In genomic region chr7:16296766-16297390, GRCm38 (mm10) we compare ENCODE assay signal across 8 mouse cellular contexts. TPM values are rescaled to one million over a fixed set of nuclear protein-coding genes. Genes with fewer than 3 reads are reported as not detected.
A peak's percentile ranks its signal among the peaks of the same experiment; 100 is the strongest.
DNase-seq lines count a peak whose midpoint lies in the region; ATAC-seq and TF ChIP-seq lines count a peak whose summit lies in the region.

No protein-coding gene starts in this region.

- H3K36me3 ChIP-seq in forebrain, embryonic 10.5 days (replicated peaks): no peaks in the 10 kb centered on the region
- no peaks in the 10 kb centered on the region for H3K36me3 ChIP-seq in heart, embryonic 16.5 days (ENCODE audit: control insufficient read depth, insufficient read depth)
- no peaks in the 10 kb centered on the region for H3K36me3 ChIP-seq in neural tube, embryonic 14.5 days (ENCODE audit: control insufficient read depth, insufficient read depth, low read length)
- no peaks in the 10 kb centered on the region for H3K36me3 ChIP-seq in testis, adult 2 months (ENCODE audit: control insufficient read depth, insufficient read depth, low read length)

- no peak for TF ChIP-seq CTCF in testis, adult 2 months (IDR thresholded peaks at IDR 0.05; ENCODE audit: control insufficient read depth, insufficient read depth, insufficient replicate concordance, low read depth, low read length)

- under 1% methylated on average over 22 of the region's 22 CpGs for WGBS in forebrain, embryonic 10.5 days
- under 1% methylated on average over 22 of the region's 22 CpGs for WGBS in heart, embryonic 16.5 days
- WGBS in neural tube, embryonic 14.5 days: under 1% methylated on average over 21 of the region's 22 CpGs

- H3K27me3 ChIP-seq in forebrain, embryonic 10.5 days (ENCODE audit: poor library complexity, severe bottlenecking): peaks cover 16% of the 10 kb centered on the region; the same call in 1 of the 2 replicates
- no peaks in the 10 kb centered on the region for H3K27me3 ChIP-seq in heart, embryonic 16.5 days (ENCODE audit: control insufficient read depth, insufficient read depth, low read length)
- H3K27me3 ChIP-seq in neural tube, embryonic 14.5 days (ENCODE audit: control insufficient read depth, insufficient read depth, low read length): no peaks in the 10 kb centered on the region
- H3K27me3 ChIP-seq in testis, adult 2 months (ENCODE audit: control insufficient read depth, insufficient read depth, low read length): no peaks in the 10 kb centered on the region

- peak; percentile 5 for ATAC-seq in heart, embryonic 16.5 days (replicated peaks; ENCODE audit: extremely low read depth, insufficient read depth, low FRiP score)
- peak; percentile 6; the same call in 1 of the 2 replicates for ATAC-seq in neural tube, embryonic 14.5 days (ENCODE audit: low read depth)

- H3K4me1 ChIP-seq in forebrain, embryonic 10.5 days: peaks cover 53% of the 10 kb centered on the region
- H3K4me1 ChIP-seq in heart, embryonic 16.5 days (ENCODE audit: control insufficient read depth, insufficient read depth, low read length): peaks cover 27% of the 10 kb centered on the region
- peaks cover 20% of the 10 kb centered on the region for H3K4me1 ChIP-seq in neural tube, embryonic 14.5 days (ENCODE audit: control insufficient read depth, insufficient read depth, low read length)
- H3K4me1 ChIP-seq in testis, adult 2 months (ENCODE audit: control insufficient read depth, insufficient read depth, low read length): peaks cover 42% of the 10 kb centered on the region

- H3K27ac ChIP-seq in forebrain, embryonic 10.5 days: peak overlapping the region; percentile 92
- peak overlapping the region; percentile 79 for H3K27ac ChIP-seq in heart, embryonic 16.5 days (ENCODE audit: low read length)
- H3K27ac ChIP-seq in neural tube, embryonic 14.5 days (ENCODE audit: low read depth, low read length): peak overlapping the region; percentile 36
- H3K27ac ChIP-seq in testis, adult 2 months (ENCODE audit: control insufficient read depth, insufficient read depth, low read depth, low read length): no peak overlapping the region

- peak overlapping the region; percentile 65 for H3K9ac ChIP-seq in heart, embryonic 16.5 days (ENCODE audit: low read length)
- H3K9ac ChIP-seq in neural tube, embryonic 14.5 days (replicated peaks; ENCODE audit: low read depth, low read length): peak overlapping the region; percentile 33

- peak overlapping the region; percentile 77 for H3K4me2 ChIP-seq in heart, embryonic 16.5 days (ENCODE audit: low read depth, low read length)
- H3K4me2 ChIP-seq in neural tube, embryonic 14.5 days (ENCODE audit: low read depth, low read length): peak overlapping the region; percentile 57

- peak overlapping the region; percentile 62 for H3K4me3 ChIP-seq in forebrain, embryonic 10.5 days
- H3K4me3 ChIP-seq in heart, embryonic 16.5 days (ENCODE audit: low read length): peak overlapping the region; percentile 48
- H3K4me3 ChIP-seq in neural tube, embryonic 14.5 days (ENCODE audit: low read depth, low read length): peak overlapping the region; percentile 21
- H3K4me3 ChIP-seq in testis, adult 2 months (ENCODE audit: control insufficient read depth, low read depth, low read length): peak overlapping the region; percentile 1

- peak; percentile 75 to 83 for DNase-seq in CD8-positive naive resting alpha-beta T cell, adult 2 months (ENCODE audit: low read depth in 2 of 2, low spot score in 2 of 2)
- peak; percentile 84 for DNase-seq in c-Kit-positive CD71-negative TER-119-negative erythroid progenitor cells, embryonic 14.5 days (ENCODE audit: low read depth)
- DNase-seq in forebrain, embryonic 10.5 days (ENCODE audit: extremely low spot score, low spot score): peak; percentile 80
- peak; percentile 92 to 94 for DNase-seq in kidney, postnatal 36 days
- DNase-seq in lung, adult 18-20 months: peak; percentile 93 to 96

- no peaks in the 10 kb centered on the region for H3K9me3 ChIP-seq in forebrain, embryonic 10.5 days
- H3K9me3 ChIP-seq in heart, embryonic 16.5 days (replicated peaks; ENCODE audit: control insufficient read depth, low read length): no peaks in the 10 kb centered on the region
- H3K9me3 ChIP-seq in neural tube, embryonic 14.5 days (ENCODE audit: control insufficient read depth, low read length): no peaks in the 10 kb centered on the region

- TF ChIP-seq POLR2A in testis, adult 2 months (IDR thresholded peaks at IDR 0.05; ENCODE audit: control insufficient read depth, low read depth, low read length): no peak

RNA-seq across cellular contexts. Expression of gene Ccdc9, which starts 10.3 kb away (rescaled TPM):
- 28.7 and 34.8 TPM in 2 replicates for polyA plus RNA-seq in forebrain, embryonic 10.5 days (2016; fragmentation: Nextera tagmentation; extraction: Ambion mirVana)
- 12.0 and 15.2 TPM in 2 replicates for polyA plus RNA-seq in heart, embryonic 16.5 days (2015; fragmentation: Nextera tagmentation; extraction: Ambion mirVana)
- 14.8 and 15.8 TPM in 2 replicates for polyA plus RNA-seq in neural tube, embryonic 14.5 days (2014; fragmentation: Nextera tagmentation; extraction: Ambion mirVana)
- 46.0 and 47.1 TPM in 2 replicates for polyA plus RNA-seq in testis, adult 2 months (2012; rRNA removed)

RNA-seq across cellular contexts. Expression of gene Bbc3, which starts 11.3 kb away (rescaled TPM):
- 16.4 and 18.8 TPM in 2 replicates for polyA plus RNA-seq in forebrain, embryonic 10.5 days (2016; fragmentation: Nextera tagmentation; extraction: Ambion mirVana)
- polyA plus RNA-seq in heart, embryonic 16.5 days (2015; fragmentation: Nextera tagmentation; extraction: Ambion mirVana): 5.7 and 6.8 TPM in 2 replicates
- 13.7 and 19.7 TPM in 2 replicates for polyA plus RNA-seq in neural tube, embryonic 14.5 days (2014; fragmentation: Nextera tagmentation; extraction: Ambion mirVana)
- polyA plus RNA-seq in testis, adult 2 months (2012; rRNA removed): 4.0 and 6.1 TPM in 2 replicates

RNA-seq across cellular contexts. Expression of gene Inafm1, which starts 23.5 kb away (rescaled TPM):
- 5.6 and 6.3 TPM in 2 replicates for polyA plus RNA-seq in forebrain, embryonic 10.5 days (2016; fragmentation: Nextera tagmentation; extraction: Ambion mirVana)
- polyA plus RNA-seq in heart, embryonic 16.5 days (2015; fragmentation: Nextera tagmentation; extraction: Ambion mirVana): 6.9 and 9.0 TPM in 2 replicates
- polyA plus RNA-seq in neural tube, embryonic 14.5 days (2014; fragmentation: Nextera tagmentation; extraction: Ambion mirVana): 45.1 and 58.6 TPM in 2 replicates
- polyA plus RNA-seq in testis, adult 2 months (2012; rRNA removed): 19.5 and 22.5 TPM in 2 replicates

RNA-seq across cellular contexts. Expression of gene C5ar1, which starts 37.5 kb away (rescaled TPM):
- polyA plus RNA-seq in forebrain, embryonic 10.5 days (2016; fragmentation: Nextera tagmentation; extraction: Ambion mirVana): 0.50 and 0.80 TPM in 2 replicates
- polyA plus RNA-seq in heart, embryonic 16.5 days (2015; fragmentation: Nextera tagmentation; extraction: Ambion mirVana): 2.6 and 3.2 TPM in 2 replicates
- 0.83 and 2.6 TPM in 2 replicates for polyA plus RNA-seq in neural tube, embryonic 14.5 days (2014; fragmentation: Nextera tagmentation; extraction: Ambion mirVana)
- polyA plus RNA-seq in testis, adult 2 months (2012; rRNA removed): 0.53 and 0.65 TPM in 2 replicates

RNA-seq across cellular contexts. Expression of gene C5ar2, which starts 52.9 kb away (rescaled TPM):
- 0.09 TPM in 2 replicates for polyA plus RNA-seq in forebrain, embryonic 10.5 days (2016; fragmentation: Nextera tagmentation; extraction: Ambion mirVana)
- 0.76 and 0.88 TPM in 2 replicates for polyA plus RNA-seq in heart, embryonic 16.5 days (2015; fragmentation: Nextera tagmentation; extraction: Ambion mirVana)
- polyA plus RNA-seq in neural tube, embryonic 14.5 days (2014; fragmentation: Nextera tagmentation; extraction: Ambion mirVana): 0.05 and 0.10 TPM in 2 replicates
- polyA plus RNA-seq in testis, adult 2 months (2012; rRNA removed): 0.02 and 0.07 TPM in 2 replicates

Comparison
In these comparisons a context has a peak if more than half of its experiments do, and no peak if none do; other contexts are left out.
1. H3K4me3 ChIP-seq: peak in every context shown above with its lines; median percentile 62 in forebrain, embryonic 10.5 days; 48 in heart, embryonic 16.5 days; 21 in neural tube, embryonic 14.5 days; 1 in testis, adult 2 months.